Mouse (Mus musculus): ENCODE results near the gene Map3k21.
A peak's percentile ranks its signal among the peaks of the same experiment; 100 is the strongest.

The Map3k21 gene

GRCm38 (mm10) chr8:125917013-125917412, 6.8 kb downstream of the Map3k21 start:
- no peak for DNase-seq

- DNase-seq: no peak
Measured at GRCm38 (mm10) chr8:125918719-125919118, 8.5 kb downstream of the Map3k21 start.

GRCm38 (mm10) chr8:125919560-125919959, 9.3 kb downstream of the Map3k21 start:
- no peak for DNase-seq

- no peak for DNase-seq
Measured at GRCm38 (mm10) chr8:125920281-125920680, 10.0 kb downstream of the Map3k21 start.

GRCm38 (mm10) chr8:125920761-125921160, 10.5 kb downstream of the Map3k21 start:
- DNase-seq: no peak

GRCm38 (mm10) chr8:125922333-125922732, 12.1 kb downstream of the Map3k21 start:
- DNase-seq: no peak

GRCm38 (mm10) chr8:125926636-125927035, 16.4 kb downstream of the Map3k21 start:
- no peak for DNase-seq

GRCm38 (mm10) chr8:125930276-125931046, 20.2 kb downstream of the Map3k21 start:
- DNase-seq: no peak

GRCm38 (mm10) chr8:125931822-125932221, 21.6 kb downstream of the Map3k21 start:
- DNase-seq: no peak

- peak in 1 of 2 experiments; percentile 28 for DNase-seq
Measured at GRCm38 (mm10) chr8:125935649-125936048, 25.4 kb downstream of the Map3k21 start.

- no peak for DNase-seq
Measured at GRCm38 (mm10) chr8:125944511-125944910, 34.3 kb downstream of the Map3k21 start.

- no peak for DNase-seq
Measured at GRCm38 (mm10) chr8:125948696-125949308, 38.6 kb downstream of the Map3k21 start.

- peak; percentile 24 to 52 for DNase-seq
Measured at GRCm38 (mm10) chr8:125950007-125950940, 40.0 kb downstream of the Map3k21 start.

GRCm38 (mm10) chr8:125955671-125956070, 45.4 kb downstream of the Map3k21 start:
- peak in 1 of 2 experiments; percentile 6 for DNase-seq

- DNase-seq: no peak
Measured at GRCm38 (mm10) chr8:125956796-125957195, 46.5 kb downstream of the Map3k21 start.

- no peak for DNase-seq
Measured at GRCm38 (mm10) chr8:125957226-125957993, 47.2 kb downstream of the Map3k21 start.

- no peak for DNase-seq
Measured at GRCm38 (mm10) chr8:125957994-125958368, 47.7 kb downstream of the Map3k21 start.

- no peak for DNase-seq
Measured at GRCm38 (mm10) chr8:125959363-125959771, 49.1 kb downstream of the Map3k21 start.

- DNase-seq: no peak
Measured at GRCm38 (mm10) chr8:125960037-125960436, 49.8 kb downstream of the Map3k21 start.

GRCm38 (mm10) chr8:125961790-125962189, 51.5 kb downstream of the Map3k21 start:
- no peak for DNase-seq

GRCm38 (mm10) chr8:125963807-125964211, 53.6 kb downstream of the Map3k21 start:
- no peak for DNase-seq

GRCm38 (mm10) chr8:125971336-125971735, 61.1 kb downstream of the Map3k21 start:
- no peak for DNase-seq
